Mouse (Mus musculus) adrenal gland, adult 18-20 months (tissue): ENCODE measurements around the gene Vmn1r101. TPM values are rescaled to one million over a fixed set of nuclear protein-coding genes. Genes with fewer than 3 reads are reported as not detected.
"Not testable (repeated sequence)": the region's sequence is repeated elsewhere in the genome, so short reads cannot be mapped to it uniquely, and the experiment has no call there.

ENCODE experiments used
- DNase-seq, 2 experiments: peaks; one replicate each; pipeline ENCODE4 v3.0.0; 2021 to 2022; ENCODE audit warnings: low spot score in 2 of 2
- long read RNA-seq, 2 experiments: library from polyadenylated mRNA; stranded (forward); transcript quantifications; one replicate each; pipeline ENCODE4 v2.0.0; 2021
- total RNA-seq, 2 experiments: library from RNA; stranded (reverse); gene quantifications; 1 replicate in 1 of 2; 2 replicates in 1 of 2; pipeline ENCODE4 v1.2.3; 2021

Vmn1r101 gene
- total RNA-seq, result not detected
- long read RNA-seq, experiment 1, result 0 reads
- long read RNA-seq, experiment 2, result 0 reads

- not testable (repeated sequence) for DNase-seq
These were observed at the start of gene Vmn1r101 for GRCm38 (mm10) chr7:20442493-20442892. Vmn1r101 (minus strand) TSS chr7:20442593.

- DNase-seq, result not testable (repeated sequence)
These were observed 32.4 kb upstream of the Vmn1r101 start, which contains the start of gene Gm10670 for GRCm38 (mm10) chr7:20474825-20475224. Gm10670 (minus strand) TSS chr7:20474925.

DNA sequence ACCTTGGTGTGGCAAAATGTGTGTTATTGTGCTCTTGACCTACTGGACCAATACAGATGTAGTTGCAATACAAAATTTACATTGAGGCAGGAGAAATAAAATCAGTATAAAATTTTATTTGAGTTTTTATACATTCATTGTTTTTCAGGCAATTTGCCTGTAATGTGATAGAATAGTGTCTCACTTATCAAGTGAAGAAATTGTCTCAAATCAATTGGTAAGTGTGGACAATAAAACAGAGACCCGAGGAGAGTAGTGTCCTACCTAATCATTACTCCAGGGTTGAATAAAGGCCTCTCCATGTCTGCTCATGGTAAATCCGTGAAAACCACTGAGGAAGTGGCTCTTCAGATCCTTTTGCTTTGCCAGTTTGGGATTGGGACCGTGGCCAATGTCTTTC is 24.8 kb downstream of the Vmn1r101 start, which contains the start of gene Vmn1r100:
TSS of gene Vmn1r100 (plus strand) at position 301 of the 400 bp plus-strand sequence.
- not testable (repeated sequence) for DNase-seq

Other genes starting within 250 kb of the Vmn1r101 start
- not detected for gene Vmn1r95, start 248.9 kb downstream of the Vmn1r101 start, total RNA-seq
- not detected for gene Gm6164, start 237.0 kb downstream of the Vmn1r101 start, total RNA-seq
- not detected for gene Gm4498, start 208.8 kb downstream of the Vmn1r101 start, total RNA-seq
- not detected for gene Gm5890, start 179.8 kb downstream of the Vmn1r101 start, total RNA-seq
- gene Gm4133, start 108.5 kb downstream of the Vmn1r101 start, total RNA-seq, result not detected
- not detected for gene Gm5728, start 67.2 kb downstream of the Vmn1r101 start, total RNA-seq
- gene Vmn1r100, start 24.7 kb downstream of the Vmn1r101 start, total RNA-seq, result not detected
- gene Gm10670, start 32.3 kb upstream of the Vmn1r101 start, total RNA-seq, result not detected
- gene Vmn1r103, start 67.9 kb upstream of the Vmn1r101 start, total RNA-seq, result not detected
- not detected for gene Vmn1r104, start 91.2 kb upstream of the Vmn1r101 start, total RNA-seq
- gene Gm5726, start 103.2 kb upstream of the Vmn1r101 start, total RNA-seq, result not detected
- gene Gm4141, start 133.6 kb upstream of the Vmn1r101 start, total RNA-seq, result not detected
- not detected for gene Gm4513, start 156.4 kb upstream of the Vmn1r101 start, total RNA-seq
- gene Vmn1r107, start 226.3 kb upstream of the Vmn1r101 start, total RNA-seq, result not detected